Mouse (Mus musculus): ENCODE data around the gene Rab30. TPM values are rescaled to one million over a fixed set of nuclear protein-coding genes. Genes with fewer than 3 reads are reported as not detected.

Gene Rab30
- polyA plus RNA-seq, 2 experiments, result 1.9 to 6.8 TPM

GRCm38 (mm10) chr7:92768859-92769258 lies 27.5 kb downstream of the Rab30 start:
- no peak overlapping the region for H3K9ac ChIP-seq (replicated peaks)
- H3K27me3 ChIP-seq (ENCODE audit: control insufficient read depth, insufficient read depth, low read length), result no peaks in the 10 kb centered on the region
- H3K4me2 ChIP-seq (ENCODE audit: low read depth), result no peak overlapping the region
- WGBS (ENCODE audit: insufficient replicate concordance), result 55% methylated on average over 7 of the region's 7 CpGs
- H3K4me3 ChIP-seq (ENCODE audit: insufficient read depth in 1 of 2, low read depth in 2 of 2, low read length in 2 of 2), result no peak overlapping the region
- TF ChIP-seq CTCF (IDR thresholded peaks at IDR 0.05; ENCODE audit: low read depth), result no peak
- TF ChIP-seq EP300 (IDR thresholded peaks at IDR 0.05; ENCODE audit: low read depth), result no peak
- peaks cover 0 to 5% of the 10 kb centered on the region in 2 experiments; a peak in 1 of 4 replicates for H3K4me1 ChIP-seq (replicated peaks; ENCODE audit: control insufficient read depth in 2 of 2, insufficient read depth in 2 of 2, low read length in 1 of 2)
- H3K27ac ChIP-seq, result no peak overlapping the region
- DNase-seq (ENCODE audit: low read depth in 3 of 3, low spot score in 3 of 3), result no peak
- no peak for ATAC-seq (ENCODE audit: insufficient read depth)
- H3K9me3 ChIP-seq (ENCODE audit: control insufficient read depth, low read length), result no peaks in the 10 kb centered on the region
- H3K36me3 ChIP-seq (replicated peaks; ENCODE audit: control insufficient read depth, insufficient read depth, low read depth), result no peaks in the 10 kb centered on the region

GRCm38 (mm10) chr7:92773006-92773405 lies 31.6 kb downstream of the Rab30 start:
- peaks cover 0 to 5% of the 10 kb centered on the region in 2 experiments; a peak in 1 of 4 replicates for H3K4me1 ChIP-seq (replicated peaks; ENCODE audit: control insufficient read depth in 2 of 2, insufficient read depth in 2 of 2, low read length in 1 of 2)
- H3K36me3 ChIP-seq (replicated peaks; ENCODE audit: control insufficient read depth, insufficient read depth, low read depth), result no peaks in the 10 kb centered on the region
- whole genome bisulfite sequencing (ENCODE audit: insufficient replicate concordance), result 70% methylated on average over 3 of the region's 3 CpGs
- ATAC-seq (ENCODE audit: insufficient read depth) (no peak), DNase-seq (ENCODE audit: low read depth in 3 of 3, low spot score in 3 of 3) (no peak)
- no peak overlapping the region for H3K4me3 ChIP-seq (ENCODE audit: insufficient read depth in 1 of 2, low read depth in 2 of 2, low read length in 2 of 2)
- TF ChIP-seq EP300 (IDR thresholded peaks at IDR 0.05; ENCODE audit: low read depth) (no peak), CTCF (IDR thresholded peaks at IDR 0.05; ENCODE audit: low read depth) (no peak)
- H3K9me3 ChIP-seq (ENCODE audit: control insufficient read depth, low read length), result no peaks in the 10 kb centered on the region
- H3K27me3 ChIP-seq (ENCODE audit: control insufficient read depth, insufficient read depth, low read length), result no peaks in the 10 kb centered on the region
- no peak overlapping the region for H3K9ac ChIP-seq (replicated peaks)
- H3K27ac ChIP-seq, result no peak overlapping the region
- no peak overlapping the region for H3K4me2 ChIP-seq (ENCODE audit: low read depth)

DNA sequence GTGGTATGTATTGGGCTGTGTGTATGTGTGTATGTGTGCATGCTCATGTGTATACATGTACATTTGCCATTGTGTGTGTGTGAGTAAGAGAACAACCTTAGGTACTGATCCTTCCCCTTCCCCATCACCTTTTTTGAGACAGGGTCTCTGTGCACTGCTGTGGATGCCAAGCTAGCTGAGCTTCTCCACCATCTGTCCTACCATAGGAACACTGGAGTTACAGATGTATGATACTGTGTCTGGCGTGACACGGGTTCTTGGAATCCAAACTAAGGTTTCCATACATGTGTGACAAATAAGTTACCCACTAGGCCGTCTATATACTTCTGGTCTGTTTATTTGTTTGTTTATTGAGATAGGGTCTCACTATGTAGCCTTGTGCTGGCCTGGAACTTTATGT lies 32.2 kb downstream of the Rab30 start:
- H3K27me3 ChIP-seq (ENCODE audit: control insufficient read depth, insufficient read depth, low read length), result no peaks in the 10 kb centered on the region
- 67% methylated on average over 3 of the region's 3 CpGs for WGBS (ENCODE audit: insufficient replicate concordance)
- H3K4me1 ChIP-seq (replicated peaks; ENCODE audit: control insufficient read depth in 2 of 2, insufficient read depth in 2 of 2, low read length in 1 of 2), result peaks cover 0 to 3% of the 10 kb centered on the region in 2 experiments; a peak in 1 of 4 replicates

GRCm38 (mm10) chr7:92774741-92775140 lies 33.3 kb downstream of the Rab30 start:
- no peaks in the 10 kb centered on the region for H3K36me3 ChIP-seq (replicated peaks; ENCODE audit: control insufficient read depth, insufficient read depth, low read depth)
- no peak overlapping the region for H3K4me2 ChIP-seq (ENCODE audit: low read depth)
- H3K27ac ChIP-seq, result no peak overlapping the region
- ATAC-seq (ENCODE audit: insufficient read depth), result no peak
- no peaks in the 10 kb centered on the region for H3K4me1 ChIP-seq (replicated peaks; ENCODE audit: control insufficient read depth in 2 of 2, insufficient read depth in 2 of 2, low read length in 1 of 2)
- no peak overlapping the region for H3K4me3 ChIP-seq (ENCODE audit: insufficient read depth in 1 of 2, low read depth in 2 of 2, low read length in 2 of 2)
- H3K9me3 ChIP-seq (ENCODE audit: control insufficient read depth, low read length), result no peaks in the 10 kb centered on the region
- no peak for TF ChIP-seq EP300 (IDR thresholded peaks at IDR 0.05; ENCODE audit: low read depth)
- TF ChIP-seq CTCF (IDR thresholded peaks at IDR 0.05; ENCODE audit: low read depth), result no peak
- no peaks in the 10 kb centered on the region for H3K27me3 ChIP-seq (ENCODE audit: control insufficient read depth, insufficient read depth, low read length)
- DNase-seq (ENCODE audit: low read depth in 3 of 3, low spot score in 3 of 3), result no peak
- 57% methylated on average over 5 of the region's 5 CpGs for WGBS (ENCODE audit: insufficient replicate concordance)
- H3K9ac ChIP-seq (replicated peaks), result no peak overlapping the region

More for the DNA sequence above, 32.2 kb downstream of the Rab30 start:
- no peaks in the 10 kb centered on the region for H3K36me3 ChIP-seq (replicated peaks; ENCODE audit: control insufficient read depth, insufficient read depth, low read depth)
- H3K9me3 ChIP-seq (ENCODE audit: control insufficient read depth, low read length), result no peaks in the 10 kb centered on the region
- no peak for ATAC-seq (ENCODE audit: insufficient read depth)
- TF ChIP-seq CTCF (IDR thresholded peaks at IDR 0.05; ENCODE audit: low read depth), result no peak
- no peak for TF ChIP-seq EP300 (IDR thresholded peaks at IDR 0.05; ENCODE audit: low read depth)
- DNase-seq (ENCODE audit: low read depth in 3 of 3, low spot score in 3 of 3), result no peak
- H3K4me2 ChIP-seq (ENCODE audit: low read depth), result no peak overlapping the region
- no peak overlapping the region for H3K4me3 ChIP-seq (ENCODE audit: insufficient read depth in 1 of 2, low read depth in 2 of 2, low read length in 2 of 2)
- H3K27ac ChIP-seq, result no peak overlapping the region
- H3K9ac ChIP-seq (replicated peaks), result no peak overlapping the region

- H3K4me1 ChIP-seq (replicated peaks; ENCODE audit: control insufficient read depth in 2 of 2, insufficient read depth in 2 of 2, low read length in 1 of 2), result no peaks in the 10 kb centered on the region
- TF ChIP-seq EP300 (IDR thresholded peaks at IDR 0.05; ENCODE audit: low read depth) (no peak), CTCF (IDR thresholded peaks at IDR 0.05; ENCODE audit: low read depth) (no peak)
- no peak overlapping the region for H3K4me3 ChIP-seq (ENCODE audit: insufficient read depth in 1 of 2, low read depth in 2 of 2, low read length in 2 of 2)
- DNase-seq (ENCODE audit: low read depth in 3 of 3, low spot score in 3 of 3) (no peak), ATAC-seq (ENCODE audit: insufficient read depth) (no peak)
- no peak overlapping the region for H3K27ac ChIP-seq
- no peaks in the 10 kb centered on the region for H3K36me3 ChIP-seq (replicated peaks; ENCODE audit: control insufficient read depth, insufficient read depth, low read depth)
- no peaks in the 10 kb centered on the region for H3K9me3 ChIP-seq (ENCODE audit: control insufficient read depth, low read length)
- H3K9ac ChIP-seq (replicated peaks), result no peak overlapping the region
- H3K27me3 ChIP-seq (ENCODE audit: control insufficient read depth, insufficient read depth, low read length), result no peaks in the 10 kb centered on the region
- no peak overlapping the region for H3K4me2 ChIP-seq (ENCODE audit: low read depth)
- 29% methylated on average over 2 of the region's 2 CpGs for WGBS (ENCODE audit: insufficient replicate concordance)
Measured at GRCm38 (mm10) chr7:92775703-92776102, 34.3 kb downstream of the Rab30 start.

Data from liver, embryonic 14.5 days (tissue).